Mouse (Mus musculus) left cerebral cortex, adult 2 months (tissue): Measurements from ENCODE around the gene Ube2n. TPM values are rescaled to one million over a fixed set of nuclear protein-coding genes. Genes with fewer than 3 reads are reported as not detected.

Experiments
- DNase-seq, 2 experiments: peaks; one replicate each; pipeline ENCODE4 v3.0.0; 2021 to 2022; ENCODE audit warnings: low spot score in 2 of 2, mixed read lengths in 1 of 2; ENCODE audit errors: extremely low spot score in 1 of 2
- H3K27ac ChIP-seq: fragments of 200-600 bp; 2 replicates; pipeline ENCODE4 v1.8.1; 2022
- H3K4me3 ChIP-seq: fragments of 200-600 bp; 2 replicates; pipeline ENCODE4 v1.8.1; 2022
- CTCF ChIP-seq: fragments of 200-600 bp; IDR thresholded peaks from 2 replicates; pipeline ENCODE4 v1.8.1; 2022; ENCODE audit warnings: antibody characterized with exemption, mild to moderate bottlenecking, moderate library complexity
- intact Hi-C: fragments of 180-260 bp; cut with DNase I; formaldehyde crosslinking; loops from one replicate; pipeline ENCODE4 v1.15.1; 2025
- long read RNA-seq, 2 experiments: library from polyadenylated mRNA; stranded (forward); transcript quantifications; one replicate each; pipeline ENCODE4 v2.0.0; 2021; ENCODE audit warnings: borderline mapping rate in 2 of 2
- total RNA-seq, 2 experiments: library from RNA; stranded (reverse); gene quantifications; 2 replicates each; pipeline ENCODE4 v1.2.3; 2021

Ube2n gene
- 100 to 1,000 TPM; 196 to 198 TPM for total RNA-seq
- long read RNA-seq, experiment 1, transcript Ube2n-201 (4 exons, 3,867 nt) = major isoform, 166 of 180 reads
- long read RNA-seq, experiment 1, partial matches to known transcripts = 0 of 180 reads
- long read RNA-seq, experiment 1, other reads (novel, unspliced or antisense) = 11 of 180 reads
- long read RNA-seq, experiment 2, transcript Ube2n-201 (4 exons, 3,867 nt) = major isoform, 109 of 122 reads
- long read RNA-seq, experiment 2, partial matches to known transcripts = 1 of 122 reads
- long read RNA-seq, experiment 2, other reads (novel, unspliced or antisense) = 9 of 122 reads

GRCm38 (mm10) chr10:95514656-95515292 is at the start of gene Ube2n:
Gene Ube2n (plus strand): TSS chr10:95515145.
- peak; percentile 98 to 99 for DNase-seq
- Histone ChIP-seq H3K27ac (peak within 1 kb of the TSS; percentile 92), H3K4me3 (peak within 1 kb of the TSS; percentile 91)
- no peak for TF ChIP-seq CTCF
- intact Hi-C loops = loop anchor here (1.0 kb wide), 2 partner anchors 13 to 49 kb away; partner anchors contain the start of gene Mrpl42

- intact Hi-C loops = no loop called here
- TF ChIP-seq CTCF = no peak
- Histone ChIP-seq H3K27ac (no peak overlapping the region), H3K4me3 (no peak overlapping the region)
- no peak for DNase-seq
Observed at GRCm38 (mm10) chr10:95465485-95465896, 49.5 kb upstream of the Ube2n start.

DNA sequence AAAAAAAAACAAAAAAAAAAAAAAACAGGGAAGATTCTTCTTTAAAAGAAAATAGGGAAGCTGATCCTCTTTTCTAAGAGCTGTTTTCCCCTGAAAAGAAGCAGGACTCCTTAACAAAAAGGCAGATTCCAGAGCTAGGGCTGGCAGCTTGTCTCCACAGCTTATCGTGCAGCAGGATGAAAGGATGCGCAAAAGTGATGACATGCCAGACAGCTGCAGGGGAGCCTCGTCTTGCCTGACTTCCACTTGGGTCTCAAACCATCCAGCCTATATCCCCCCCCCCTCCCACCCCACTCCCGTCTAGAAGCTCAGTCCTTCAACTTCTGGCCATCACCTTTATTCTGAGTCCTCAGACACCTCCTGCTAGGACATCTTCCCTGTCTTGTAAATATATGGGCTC is 46.1 kb upstream of the Ube2n start:
- Histone ChIP-seq H3K4me3 (no peak overlapping the region), H3K27ac (no peak overlapping the region)
- no peak for TF ChIP-seq CTCF
- no peak for DNase-seq
- intact Hi-C loops = no loop called here

DNA sequence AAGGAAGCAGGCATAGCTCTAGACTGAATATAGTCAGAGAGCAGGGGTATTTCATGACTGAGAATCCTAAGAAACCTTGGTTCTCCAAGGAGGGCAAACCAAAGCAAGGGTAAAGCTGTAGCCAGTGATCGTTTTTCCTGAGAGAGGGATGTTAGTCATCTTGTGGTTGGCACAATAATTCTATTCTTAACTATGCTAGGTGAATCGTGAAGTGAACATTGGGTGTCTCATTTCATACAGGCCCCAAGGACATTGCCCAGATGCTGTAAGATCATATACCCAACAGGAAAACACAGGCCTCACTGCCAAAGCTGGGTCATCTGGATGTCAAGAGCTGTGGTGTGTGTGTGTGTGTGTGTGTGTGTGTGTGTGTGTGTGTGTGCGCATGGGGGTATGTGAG is 43.8 kb upstream of the Ube2n start:
- H3K4me3 ChIP-seq = no peak overlapping the region
- no peak overlapping the region for H3K27ac ChIP-seq
- TF ChIP-seq CTCF = no peak
- no peak for DNase-seq
- intact Hi-C loops = loop anchor here (10.0 kb wide), 1 partner anchor 846 kb away; no protein-coding TSS in a partner anchor

GRCm38 (mm10) chr10:95471889-95472547 is 42.9 kb upstream of the Ube2n start:
- no peak overlapping the region for H3K4me3 ChIP-seq
- intact Hi-C loops = loop anchor here (2.0 to 10.0 kb wide), 2 partner anchors 55 to 847 kb away; partner anchors contain the start of gene Socs2
- peak overlapping the region; percentile 13; the same call in 1 of the 2 replicates for H3K27ac ChIP-seq
- DNase-seq = no peak
- TF ChIP-seq CTCF = no peak

GRCm38 (mm10) chr10:95475923-95476322 is 39.0 kb upstream of the Ube2n start:
- peak; percentile 93 for TF ChIP-seq CTCF
- Histone ChIP-seq H3K27ac (no peak overlapping the region), H3K4me3 (no peak overlapping the region)
- intact Hi-C loops = loop anchor here (1.0 to 10.0 kb wide), 4 partner anchors 371 to 851 kb away; no protein-coding TSS in a partner anchor
- DNase-seq = peak; percentile 79 to 89

DNA sequence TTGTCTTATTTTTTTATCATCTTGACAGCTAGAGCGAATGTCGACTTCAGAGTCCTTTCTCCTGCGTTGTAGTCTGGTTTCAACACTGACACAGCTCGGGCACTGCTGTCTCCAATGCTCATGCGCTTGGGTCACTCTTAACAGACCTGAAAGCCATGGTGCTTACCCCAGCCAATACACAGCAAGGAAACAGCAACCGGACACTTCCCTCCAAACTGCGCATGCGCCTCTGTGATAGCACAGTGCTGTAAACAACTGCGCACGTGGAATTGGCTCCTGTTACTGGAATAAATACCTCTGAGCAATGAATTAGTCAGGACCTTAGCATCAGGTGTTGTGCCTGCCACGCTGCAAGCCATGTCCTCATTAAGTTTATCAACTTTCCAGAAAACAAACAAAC is 37.4 kb upstream of the Ube2n start:
- no peak for DNase-seq
- no peak overlapping the region for H3K4me3 ChIP-seq
- no peak for TF ChIP-seq CTCF
- intact Hi-C loops = loop anchor here (2.0 to 10.0 kb wide), 2 partner anchors 373 to 853 kb away; no protein-coding TSS in a partner anchor
- H3K27ac ChIP-seq = no peak overlapping the region

DNA sequence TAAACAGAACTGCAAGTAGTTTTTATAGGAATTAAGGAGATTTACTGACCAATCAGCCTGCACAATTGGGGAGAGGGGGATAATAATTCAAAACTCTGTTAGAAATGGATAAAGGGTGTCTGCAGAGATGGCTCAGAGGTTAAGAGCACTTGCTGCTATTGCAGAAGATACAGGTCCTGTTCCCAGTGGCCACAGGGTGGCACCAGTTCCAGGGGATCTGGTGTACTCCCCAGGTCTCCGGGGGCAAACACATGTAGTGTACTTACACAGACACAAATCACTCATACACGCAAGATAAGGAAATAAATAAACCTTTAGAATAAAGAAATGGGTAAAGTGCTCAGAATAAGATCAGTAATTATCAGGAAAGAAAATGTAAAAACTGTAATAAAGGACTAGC is 25.3 kb upstream of the Ube2n start:
- peak; percentile 27 to 28 for DNase-seq

GRCm38 (mm10) chr10:95494268-95494667 is 20.7 kb upstream of the Ube2n start:
- intact Hi-C loops = no loop called here
- no peak for DNase-seq
- Histone ChIP-seq H3K27ac (no peak overlapping the region), H3K4me3 (no peak overlapping the region)
- no peak for TF ChIP-seq CTCF

More for the DNA sequence above, 25.3 kb upstream of the Ube2n start:
- no peak overlapping the region for H3K4me3 ChIP-seq
- intact Hi-C loops = loop anchor here (2.0 to 10.0 kb wide), 2 partner anchors 405 to 545 kb away; no protein-coding TSS in a partner anchor
- peak; percentile 63 for TF ChIP-seq CTCF
- no peak overlapping the region for H3K27ac ChIP-seq

GRCm38 (mm10) chr10:95501033-95501432 is 13.9 kb upstream of the Ube2n start:
- Histone ChIP-seq H3K27ac (peak overlapping the region; percentile 93), H3K4me3 (peak overlapping the region; percentile 71)
- intact Hi-C loops = loop anchor here (1.0 kb wide), 1 partner anchor 13 kb away; no protein-coding TSS in a partner anchor
- TF ChIP-seq CTCF = no peak
- no peak for DNase-seq

- Histone ChIP-seq H3K4me3 (peak within 1 kb of the TSS; percentile 71), H3K27ac (peak within 1 kb of the TSS; percentile 93)
- DNase-seq = peak; percentile 82 to 85
- intact Hi-C loops = loop anchor here (1.0 kb wide), 1 partner anchor 13 kb away; no protein-coding TSS in a partner anchor
- no peak for TF ChIP-seq CTCF
Observed at GRCm38 (mm10) chr10:95501463-95502081, 13.4 kb upstream of the Ube2n start, which contains the start of gene Mrpl42. Gene Mrpl42 (minus strand): TSS chr10:95501940.
